Mouse (Mus musculus) heart, embryonic 16.5 days (tissue): ENCODE data around the gene Nfrkb. TPM values are rescaled to one million over a fixed set of nuclear protein-coding genes. Genes with fewer than 3 reads are reported as not detected.

Experiments
- ATAC-seq: fragments of 200-750 bp; cut with Nextera tagmentation; replicated peaks from 2 replicates; pipeline ENCODE4 v1.8.0; 2017; ENCODE audit warnings: moderate number of reproducible peaks; ENCODE audit not compliant: insufficient read depth, low FRiP score; ENCODE audit errors: extremely low read depth
- H3K27ac ChIP-seq: fragments of 300-500 bp; sonication (generic); 2 replicates; pipeline ENCODE4 v1.5.1; 2014; ENCODE audit warnings: mild to moderate bottlenecking, low read length, control low read depth, moderate library complexity
- H3K27me3 ChIP-seq: fragments of 300-500 bp; sonication (generic); 2 replicates; pipeline ENCODE4 v1.6.1; 2014; ENCODE audit warnings: low read length, mixed read lengths; ENCODE audit not compliant: control insufficient read depth, insufficient read depth
- H3K36me3 ChIP-seq: fragments of 300-500 bp; sonication (generic); 2 replicates; pipeline ENCODE4 v1.6.1; 2014; ENCODE audit not compliant: control insufficient read depth, insufficient read depth
- H3K4me1 ChIP-seq: fragments of 300-500 bp; sonication (generic); 2 replicates; pipeline ENCODE4 v1.6.1; 2014; ENCODE audit warnings: low read length, mixed read lengths; ENCODE audit not compliant: control insufficient read depth, insufficient read depth
- H3K4me2 ChIP-seq: fragments of 300-500 bp; sonication (generic); 2 replicates; pipeline ENCODE4 v1.6.1; 2014; ENCODE audit warnings: low read depth, mild to moderate bottlenecking, control low read depth, low read length
- H3K4me3 ChIP-seq: fragments of 300-500 bp; sonication (generic); 2 replicates; pipeline ENCODE4 v1.5.1; 2014; ENCODE audit warnings: mild to moderate bottlenecking, control low read depth, low read length
- H3K9ac ChIP-seq: fragments of 300-500 bp; sonication (generic); 2 replicates; pipeline ENCODE4 v1.6.1; 2014; ENCODE audit warnings: low read length, control low read depth
- H3K9me3 ChIP-seq: fragments of 300-500 bp; sonication (generic); replicated peaks from 2 replicates; pipeline ENCODE4 v1.6.1; 2016; ENCODE audit warnings: low read length; ENCODE audit not compliant: control insufficient read depth
- WGBS: fragments of 180-500 bp; shearing (Covaris S2); extraction: QIAGEN DNeasy Blood & Tissue Kit; methylation state at CpG from one replicate; pipeline ENCODE4 v1.1.7; 2014; 5-methylcytosine and 5-hydroxymethylcytosine counted together
- polyA plus RNA-seq: library from polyadenylated mRNA; unstranded; fragments of >200 nt; fragmentation: Nextera tagmentation; extraction: Ambion mirVana; gene quantifications from 2 replicates; pipeline ENCODE4 v1.2.1, GENCODE M21; 2015

Gene Nfrkb
- polyA plus RNA-seq, 1 experiment from 2014 or later: 13.4 TPM

GRCm38 (mm10) chr9:31365086-31365485 lies 20.9 kb upstream of the Nfrkb start:
- Histone ChIP-seq H3K9me3 (no peaks in the 10 kb centered on the region), H3K9ac (no peak overlapping the region), H3K4me3 (no peak overlapping the region), H3K4me1 (0 out of 2 replicates have a peak, but pooled peaks cover 4% of the 10 kb centered on the region), H3K27ac (no peak overlapping the region; the same call in 1 of the 2 replicates), H3K4me2 (no peak overlapping the region), H3K27me3 (no peaks in the 10 kb centered on the region), H3K36me3 (peaks cover 8% of the 10 kb centered on the region)
- no peak for ATAC-seq
- 65% methylated on average over 8 of the region's 8 CpGs for WGBS

GRCm38 (mm10) chr9:31371740-31372139 lies 14.3 kb upstream of the Nfrkb start:
- H3K9me3 ChIP-seq: peaks cover 3% of the 10 kb centered on the region
- WGBS: 92% methylated on average over 3 of the region's 3 CpGs
- no peak overlapping the region for H3K9ac ChIP-seq

GRCm38 (mm10) chr9:31376661-31377060 lies 9.3 kb upstream of the Nfrkb start:
- ATAC-seq: no peak
- H3K9me3 ChIP-seq: peaks cover 3% of the 10 kb centered on the region
- no peak overlapping the region for H3K27ac ChIP-seq
- H3K4me2 ChIP-seq: no peak overlapping the region
- no peaks in the 10 kb centered on the region for H3K4me1 ChIP-seq
- H3K4me3 ChIP-seq: no peak overlapping the region
- no peak overlapping the region for H3K9ac ChIP-seq
- peaks cover 8% of the 10 kb centered on the region; the same call in 1 of the 2 replicates for H3K36me3 ChIP-seq
- no peaks in the 10 kb centered on the region for H3K27me3 ChIP-seq

More at GRCm38 (mm10) chr9:31371740-31372139, 14.3 kb upstream of the Nfrkb start:
- Histone ChIP-seq H3K4me1 (no peaks in the 10 kb centered on the region), H3K27ac (no peak overlapping the region), H3K4me3 (no peak overlapping the region), H3K36me3 (peaks cover 15% of the 10 kb centered on the region; the same call in 1 of the 2 replicates), H3K27me3 (no peaks in the 10 kb centered on the region), H3K4me2 (no peak overlapping the region)
- ATAC-seq: no peak

GRCm38 (mm10) chr9:31384786-31385499 lies 1.0 kb upstream of the Nfrkb start:
- ATAC-seq: no peak
- H3K4me3 ChIP-seq: peak overlapping the region; percentile 92; the same call in 1 of the 2 replicates

GRCm38 (mm10) chr9:31385500-31385869 lies 507 bp upstream of the Nfrkb start:
- Histone ChIP-seq H3K27me3 (no peaks in the 10 kb centered on the region), H3K9me3 (no peaks in the 10 kb centered on the region), H3K9ac (peak overlapping the region; percentile 93), H3K27ac (no peak overlapping the region), H3K4me1 (peaks cover 10% of the 10 kb centered on the region), H3K4me2 (peak overlapping the region; percentile 89), H3K4me3 (peak overlapping the region; percentile 92), H3K36me3 (no peaks in the 10 kb centered on the region; the same call in 1 of the 2 replicates)
- ATAC-seq: peak; percentile 13
- 18% methylated on average over 4 of the region's 4 CpGs for WGBS

More at GRCm38 (mm10) chr9:31384786-31385499, 1.0 kb upstream of the Nfrkb start:
- whole genome bisulfite sequencing: 76% methylated on average over 17 of the region's 17 CpGs
- Histone ChIP-seq H3K27me3 (no peaks in the 10 kb centered on the region), H3K4me2 (peak overlapping the region; percentile 89), H3K4me1 (peaks cover 10% of the 10 kb centered on the region), H3K9ac (no peak overlapping the region; the same call in 1 of the 2 replicates), H3K27ac (no peak overlapping the region), H3K36me3 (no peaks in the 10 kb centered on the region; the same call in 1 of the 2 replicates), H3K9me3 (no peaks in the 10 kb centered on the region)

- WGBS: 9% methylated on average over 42 of the region's 44 CpGs
- peak overlapping the region; percentile 89 for H3K4me2 ChIP-seq
These were observed 582 bp downstream of the Nfrkb start for GRCm38 (mm10) chr9:31386368-31387180.

GRCm38 (mm10) chr9:31387206-31387605 lies 1.2 kb downstream of the Nfrkb start:
- H3K4me2 ChIP-seq: peak overlapping the region; percentile 89
- H3K27me3 ChIP-seq: no peaks in the 10 kb centered on the region
- no peak overlapping the region; the same call in 1 of the 2 replicates for H3K9ac ChIP-seq
- peaks cover 10% of the 10 kb centered on the region for H3K4me1 ChIP-seq
- WGBS: 79% methylated on average over 5 of the region's 5 CpGs
- H3K36me3 ChIP-seq: peaks cover 12% of the 10 kb centered on the region
- no peak overlapping the region for H3K27ac ChIP-seq
- H3K9me3 ChIP-seq: no peaks in the 10 kb centered on the region
- peak overlapping the region; percentile 92 for H3K4me3 ChIP-seq
- no peak for ATAC-seq

More at GRCm38 (mm10) chr9:31386368-31387180, 582 bp downstream of the Nfrkb start:
- H3K36me3 ChIP-seq: peaks cover 7% of the 10 kb centered on the region
- no peaks in the 10 kb centered on the region for H3K27me3 ChIP-seq
- H3K4me1 ChIP-seq: peaks cover 10% of the 10 kb centered on the region
- peak overlapping the region; percentile 93 for H3K9ac ChIP-seq
- ATAC-seq: peak; percentile 0; the same call in 1 of the 2 replicates
- peak overlapping the region; percentile 92 for H3K4me3 ChIP-seq
- peak overlapping the region; percentile 49 for H3K27ac ChIP-seq
- H3K9me3 ChIP-seq: no peaks in the 10 kb centered on the region

- H3K27me3 ChIP-seq: no peaks in the 10 kb centered on the region
- H3K9me3 ChIP-seq: no peaks in the 10 kb centered on the region
- H3K36me3 ChIP-seq: peaks cover 72% of the 10 kb centered on the region
- no peak overlapping the region for H3K27ac ChIP-seq
- H3K4me1 ChIP-seq: no peaks in the 10 kb centered on the region
- 43% methylated on average over 4 of the region's 4 CpGs for WGBS
- H3K4me3 ChIP-seq: no peak overlapping the region
- no peak overlapping the region for H3K9ac ChIP-seq
- no peak overlapping the region for H3K4me2 ChIP-seq
- no peak for ATAC-seq
These were observed 14.4 kb downstream of the Nfrkb start for GRCm38 (mm10) chr9:31400441-31400840.

- Histone ChIP-seq H3K27me3 (no peaks in the 10 kb centered on the region), H3K4me2 (no peak overlapping the region), H3K9ac (no peak overlapping the region), H3K4me1 (no peaks in the 10 kb centered on the region), H3K4me3 (no peak overlapping the region), H3K9me3 (no peaks in the 10 kb centered on the region), H3K27ac (no peak overlapping the region), H3K36me3 (peaks cover 63% of the 10 kb centered on the region)
- 84% methylated on average over 2 of the region's 2 CpGs for WGBS
- ATAC-seq: no peak
These were observed 18.3 kb downstream of the Nfrkb start for GRCm38 (mm10) chr9:31404311-31404710.
